Mouse (Mus musculus): ENCODE measurements around the gene Arid5b.

Gene Arid5b

DNA sequence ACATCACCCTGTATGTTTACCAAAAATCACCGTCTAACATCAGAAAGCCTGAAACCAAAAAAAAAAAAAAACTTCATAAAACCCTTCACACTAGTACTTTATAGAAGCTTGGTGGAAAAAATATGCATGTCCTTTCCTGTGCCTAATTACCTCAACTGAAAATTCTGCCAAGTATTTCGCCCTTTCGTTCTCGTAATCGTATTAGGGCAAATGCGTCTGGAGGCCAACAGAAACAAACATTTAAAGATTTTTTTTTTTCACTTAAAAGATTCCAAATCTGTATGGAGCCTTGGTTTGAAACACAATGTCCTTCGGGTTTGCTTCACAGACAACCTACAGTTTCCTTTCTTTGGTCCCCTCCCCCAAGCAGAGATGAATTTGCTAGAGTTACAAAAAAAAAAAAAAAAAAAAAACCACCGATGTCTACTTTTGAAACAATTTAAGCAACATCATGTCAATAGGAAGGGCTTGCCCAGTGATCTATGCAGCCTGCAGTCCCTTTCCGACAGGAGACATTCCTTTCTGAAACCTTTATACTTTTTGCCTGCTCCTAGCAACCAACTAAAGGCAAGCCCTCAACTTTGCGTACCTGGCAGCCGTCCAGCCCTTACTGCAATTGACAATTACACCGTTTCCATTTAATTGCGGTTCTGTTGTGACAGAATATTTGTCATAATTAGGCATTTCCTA is 86.7 kb downstream of the Arid5b start:
- DNase-seq: peak; percentile 63

DNA sequence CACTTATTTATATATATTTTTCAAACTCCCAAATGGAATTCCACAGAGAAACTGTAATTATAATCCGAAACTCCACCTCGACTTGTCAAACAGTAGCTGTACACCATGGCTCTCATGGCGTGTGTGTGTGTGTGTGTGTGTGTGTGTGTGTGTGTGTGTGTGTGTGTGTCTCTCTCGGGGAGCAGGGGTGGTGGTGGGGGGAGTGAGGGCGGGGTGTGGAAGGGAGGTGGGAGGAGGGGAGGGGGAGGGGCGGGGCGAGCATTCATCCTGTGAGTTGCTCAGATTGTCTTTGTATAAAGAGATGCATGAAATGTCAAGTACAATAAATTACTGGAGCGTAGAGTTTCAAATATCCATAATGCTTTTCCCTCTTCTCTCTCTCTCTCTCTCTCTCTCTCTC is 87.4 kb downstream of the Arid5b start:
- no peak for DNase-seq

DNA sequence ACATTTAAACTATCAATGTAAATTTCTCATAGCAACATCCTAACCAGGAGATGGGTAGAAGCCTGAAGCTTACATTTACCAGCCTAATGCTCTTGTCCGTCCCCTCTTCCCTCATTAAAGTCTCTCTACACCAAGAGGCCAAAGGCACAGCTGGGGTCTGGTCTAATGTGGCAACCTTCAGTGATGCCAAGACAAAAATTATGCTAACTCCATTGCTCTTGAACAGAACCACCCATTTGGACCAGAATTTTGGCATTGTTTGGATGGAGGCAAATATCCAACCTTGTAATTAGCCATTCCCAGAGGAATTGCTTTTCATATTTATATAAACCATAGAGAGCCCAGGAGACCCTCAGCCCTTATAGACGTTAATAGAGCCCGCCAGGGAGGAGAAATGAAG is 88.7 kb downstream of the Arid5b start:
- DNase-seq: no peak

DNA sequence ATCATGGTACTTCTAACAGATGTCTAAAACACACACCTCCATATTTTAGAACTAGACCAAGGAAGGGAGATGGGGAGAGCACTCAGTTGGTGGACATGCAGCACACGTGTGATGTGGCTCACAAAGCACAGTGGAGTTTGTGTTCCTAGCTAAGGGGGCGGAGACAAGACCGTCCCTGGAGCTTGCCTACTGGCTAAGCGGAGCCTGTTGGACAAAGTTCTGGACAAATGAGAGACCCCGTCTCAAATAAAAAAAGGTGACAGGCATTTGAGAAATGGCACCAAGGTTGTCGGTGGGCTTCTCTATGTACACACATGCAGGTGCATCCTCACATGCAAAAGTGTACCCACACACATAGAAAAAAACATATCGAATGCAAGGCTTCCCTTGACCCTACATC is 95.4 kb downstream of the Arid5b start:
- DNase-seq: no peak

DNA sequence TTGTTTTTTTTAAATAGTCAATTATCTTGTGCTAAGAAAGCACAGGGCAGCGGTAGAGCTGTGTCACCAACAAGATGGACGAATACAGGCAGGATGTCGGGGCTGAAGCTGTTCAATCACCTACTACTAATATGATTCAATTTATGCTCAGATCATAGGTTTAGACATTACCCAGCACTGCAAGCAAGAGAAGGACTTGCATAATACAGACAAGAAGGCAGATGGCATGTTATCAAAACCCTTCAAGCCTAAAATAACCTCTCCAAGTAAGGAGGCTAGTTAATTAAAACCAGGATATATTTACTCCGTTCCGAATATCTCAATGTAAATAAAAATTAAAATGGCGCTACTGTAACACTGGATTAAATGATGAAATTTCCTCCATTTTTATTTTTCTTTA is 96.3 kb downstream of the Arid5b start:
- DNase-seq: no peak

DNA sequence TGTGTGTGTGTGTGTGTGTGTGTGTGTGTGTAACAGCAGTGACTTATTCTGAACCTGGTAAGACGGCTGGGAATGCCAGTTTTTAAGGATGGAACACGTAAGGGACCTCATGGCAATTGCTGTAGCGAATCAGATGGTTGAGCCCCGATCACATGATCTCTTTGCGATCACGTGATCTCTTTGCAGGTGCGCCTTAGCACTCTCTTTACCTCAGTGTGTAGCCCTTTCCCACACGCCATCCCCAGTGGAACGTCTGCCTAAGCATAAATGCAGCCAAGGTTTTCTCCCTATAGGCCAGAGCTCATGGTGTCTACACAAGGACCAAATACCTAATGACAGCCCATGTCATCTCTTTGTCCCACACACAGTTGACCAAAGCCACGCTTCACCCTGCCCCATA is 97.4 kb downstream of the Arid5b start:
- DNase-seq: no peak

DNA sequence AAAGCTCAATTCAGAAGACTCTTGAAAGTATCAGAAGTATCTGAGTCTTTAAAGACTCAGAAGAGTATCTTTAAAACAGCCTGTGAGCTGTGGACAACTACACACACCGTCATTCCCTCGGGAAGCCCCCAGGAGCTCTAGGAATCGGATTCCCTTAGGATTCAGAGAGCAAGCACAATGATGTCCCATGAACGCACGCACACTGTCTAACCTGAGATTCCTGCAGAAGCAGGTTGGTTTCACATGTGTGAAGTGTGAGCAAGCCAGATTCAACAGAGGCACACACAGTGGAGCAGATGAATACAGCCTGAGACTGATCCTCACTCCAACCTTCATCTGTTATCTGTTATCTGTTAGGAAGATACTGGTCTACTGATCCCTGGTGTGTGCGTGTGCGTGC is 97.8 kb downstream of the Arid5b start:
- no peak for DNase-seq

DNA sequence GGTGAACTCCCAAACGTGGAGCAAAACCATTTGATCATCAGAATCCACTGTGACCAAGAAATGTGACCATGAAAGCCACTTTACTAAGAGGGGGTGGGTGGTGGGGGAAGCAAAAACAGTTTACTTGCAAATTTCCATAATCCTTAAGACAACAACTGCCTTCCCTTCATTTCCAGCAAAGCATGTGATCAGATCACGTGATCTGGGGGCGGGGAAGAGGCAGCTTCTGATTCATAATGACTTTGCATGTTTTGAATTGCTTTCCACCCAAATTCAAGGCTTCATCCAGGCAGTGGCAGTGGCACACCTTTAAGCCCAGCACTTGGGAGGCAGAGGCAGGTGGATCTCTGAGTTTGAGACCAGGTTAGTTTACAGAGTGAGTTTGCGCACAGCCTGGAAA is 98.4 kb downstream of the Arid5b start:
- DNase-seq: no peak

DNA sequence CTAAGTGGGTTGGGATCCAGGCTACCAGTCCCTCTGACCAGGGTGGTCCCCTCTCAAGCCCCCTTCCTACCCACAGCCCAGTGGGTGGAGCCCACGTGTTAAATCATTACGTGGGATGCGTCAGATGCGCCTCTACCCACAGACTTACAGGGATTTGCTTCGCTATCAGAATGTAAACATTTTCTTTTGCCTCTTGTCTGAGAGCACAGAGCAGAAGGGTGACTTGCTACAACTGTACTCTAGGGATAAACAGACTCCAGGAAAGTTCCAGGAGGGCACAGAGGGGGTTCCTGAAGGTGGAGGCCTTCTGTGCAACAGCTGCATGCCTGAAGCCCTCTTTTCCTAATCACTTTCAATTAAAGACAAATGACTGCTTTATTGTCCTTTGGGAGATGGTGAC is 98.8 kb downstream of the Arid5b start:
- no peak for DNase-seq

DNA sequence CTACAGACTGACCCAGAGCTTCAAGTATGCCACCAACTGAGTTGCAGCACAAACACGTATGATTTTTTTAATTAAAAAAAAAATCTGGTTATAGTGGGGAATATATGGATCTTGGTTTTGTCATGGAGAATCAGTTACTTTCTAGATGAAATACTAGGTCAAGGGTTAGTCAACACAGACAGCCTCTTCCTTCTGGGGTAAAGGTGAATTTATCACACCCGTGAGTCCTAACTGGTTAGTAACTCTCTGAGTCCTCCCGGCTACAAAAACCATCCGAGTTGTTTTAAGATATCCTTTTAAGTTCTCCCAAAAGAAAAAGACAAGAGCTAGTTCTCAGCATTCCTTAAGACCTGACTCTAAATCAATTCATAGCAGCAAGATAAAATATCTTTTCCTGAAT is 99.2 kb downstream of the Arid5b start:
- DNase-seq: no peak

DNA sequence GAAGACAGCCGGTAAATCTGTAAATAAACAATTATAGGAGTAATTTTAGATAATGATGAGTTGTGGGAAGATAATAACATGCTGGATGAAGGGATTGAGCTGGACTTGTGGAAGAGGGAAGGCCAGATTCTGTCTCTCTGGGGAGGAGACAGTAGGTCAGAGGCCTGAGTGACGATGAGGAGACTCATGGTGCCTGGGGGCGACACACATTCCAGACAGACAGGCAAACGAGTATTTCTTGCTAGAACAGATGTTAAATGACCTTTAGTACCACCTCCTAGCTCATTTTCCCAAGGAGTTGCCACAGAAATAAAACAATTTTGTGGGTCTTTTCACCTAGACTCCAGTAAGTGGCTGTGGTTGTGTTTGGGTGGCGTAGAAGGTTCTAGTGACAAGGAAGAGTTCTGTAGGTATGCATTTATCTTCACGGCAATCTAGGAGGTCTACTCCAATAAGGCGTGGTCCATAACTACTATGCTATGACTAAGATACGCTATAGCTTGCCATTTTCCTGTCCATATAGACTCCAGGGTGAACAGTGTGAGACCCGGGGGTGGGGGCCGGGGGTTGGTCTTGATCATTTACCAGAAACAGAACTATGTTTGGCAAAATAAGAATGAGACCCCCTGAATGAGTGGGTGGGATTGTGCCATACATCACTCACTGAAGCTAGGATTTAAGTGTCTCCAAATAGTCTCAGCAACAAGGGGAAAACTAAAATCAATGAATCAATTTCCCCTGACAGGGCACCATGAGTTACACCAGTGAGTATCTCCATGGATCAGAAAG is 100.6 kb downstream of the Arid5b start:
- no peak for DNase-seq

DNA sequence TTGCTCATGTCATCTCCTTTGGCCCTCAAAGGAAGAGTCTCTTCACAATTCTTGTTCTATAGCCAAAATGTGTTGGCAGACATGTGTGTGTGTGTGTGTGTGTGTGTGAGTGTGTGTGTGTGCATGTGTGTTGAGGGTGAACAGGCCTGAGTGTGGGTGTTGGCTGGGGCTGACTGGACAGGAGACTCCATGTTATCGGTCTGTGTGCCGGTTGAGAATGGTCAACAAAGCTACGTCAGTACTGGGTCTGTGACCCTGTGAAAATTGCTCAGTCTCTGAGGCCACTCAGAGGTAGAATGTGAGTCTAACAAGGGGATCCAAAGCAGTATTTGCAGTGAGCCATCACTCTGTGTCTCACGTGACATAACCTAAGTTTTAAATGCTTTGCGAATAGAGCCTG is 102.7 kb downstream of the Arid5b start:
- no peak for DNase-seq

DNA sequence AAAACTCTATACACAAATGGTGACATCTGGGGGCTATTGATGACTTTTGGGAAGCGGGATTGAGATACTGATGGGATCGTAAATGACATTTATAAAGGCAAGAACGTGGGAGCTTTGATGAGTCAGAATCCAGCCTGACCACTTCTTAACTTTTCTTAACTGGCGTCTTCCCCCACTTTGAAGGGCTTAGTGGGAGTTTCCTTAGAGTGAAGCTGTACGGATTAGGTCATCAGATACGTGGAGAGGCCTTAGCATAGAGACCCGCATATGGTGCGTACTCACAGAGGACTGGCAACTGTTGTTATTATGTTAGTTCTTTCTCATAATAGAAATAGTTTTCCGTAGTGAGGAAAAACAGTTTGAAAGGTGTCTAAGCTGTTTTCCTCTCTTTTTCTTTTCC is 104.9 kb downstream of the Arid5b start:
- DNase-seq: no peak

DNA sequence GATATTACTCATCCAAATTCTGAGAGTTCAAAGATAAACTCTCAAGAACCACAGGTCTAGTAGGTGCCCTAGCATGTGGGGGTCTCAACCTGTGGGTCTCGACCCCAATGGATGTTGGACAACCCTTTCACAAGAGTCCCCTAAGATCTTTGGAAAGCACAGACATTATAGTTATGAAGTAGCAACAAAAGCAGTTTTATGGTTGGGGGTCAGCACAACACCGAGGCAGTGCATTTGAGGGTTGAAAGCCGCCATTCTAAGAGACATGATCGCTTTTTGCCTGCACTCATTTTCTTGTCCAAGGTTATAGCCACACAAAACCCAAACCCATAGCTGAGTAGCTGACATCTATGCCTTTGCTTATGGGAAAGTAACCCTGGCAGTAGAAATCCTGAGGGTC is 105.6 kb downstream of the Arid5b start:
- no peak for DNase-seq

DNA sequence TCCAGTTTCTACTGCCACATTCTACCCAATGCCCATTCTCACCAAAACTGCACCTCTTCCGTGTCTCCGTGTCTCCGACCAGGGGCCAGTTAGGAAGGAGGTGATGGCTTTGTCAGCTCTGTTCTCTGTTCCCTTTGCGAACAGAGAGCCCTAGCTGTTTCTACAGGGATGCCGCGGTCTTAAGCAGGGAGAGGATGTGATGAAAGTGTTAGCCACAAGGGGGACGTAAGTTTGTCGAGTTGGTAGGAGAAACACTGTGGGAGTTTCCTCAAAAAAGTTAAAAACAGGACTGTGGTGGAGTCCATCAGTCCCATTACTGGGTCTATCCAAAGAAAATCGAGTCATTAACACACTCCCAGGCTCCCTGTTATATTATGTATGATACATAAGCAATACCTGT is 106.6 kb downstream of the Arid5b start:
- no peak for DNase-seq

DNA sequence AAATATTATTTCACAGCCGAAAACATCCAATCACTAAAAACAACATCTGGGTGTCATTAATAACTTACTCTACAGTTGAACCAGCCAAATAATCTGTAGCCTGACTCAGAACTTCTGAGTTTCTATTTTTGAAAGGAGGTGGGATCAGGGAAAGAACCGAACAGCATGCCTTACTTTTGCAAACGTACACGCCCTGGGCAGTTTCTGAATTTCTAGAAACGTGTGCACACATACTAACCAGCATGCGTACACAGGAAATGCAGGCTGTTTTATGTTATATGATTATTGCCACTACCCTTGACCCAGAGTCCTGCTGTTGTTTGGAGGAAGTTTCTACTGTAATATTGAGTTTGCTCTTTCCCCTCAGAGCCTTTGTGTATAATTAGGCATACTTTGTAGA is 109.9 kb downstream of the Arid5b start:
- no peak for DNase-seq

DNA sequence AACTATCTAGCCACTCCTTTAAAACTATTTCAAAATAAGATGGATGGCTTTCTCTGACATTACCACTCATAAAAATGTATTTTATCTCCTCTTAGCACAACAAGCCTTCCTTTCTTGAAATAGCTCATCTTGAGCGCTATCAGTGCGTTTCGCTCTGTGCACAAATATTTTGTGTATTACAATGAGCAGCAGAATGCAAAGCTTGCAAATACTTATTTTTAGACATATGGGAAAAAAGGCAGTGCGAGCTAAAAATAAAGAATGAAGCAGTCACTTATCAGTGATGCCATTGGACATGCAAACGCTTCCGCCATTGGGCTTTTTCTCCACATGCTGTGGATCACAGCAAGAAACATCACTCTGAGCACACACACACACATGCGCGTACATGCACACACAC is 110.4 kb downstream of the Arid5b start:
- no peak for DNase-seq

DNA sequence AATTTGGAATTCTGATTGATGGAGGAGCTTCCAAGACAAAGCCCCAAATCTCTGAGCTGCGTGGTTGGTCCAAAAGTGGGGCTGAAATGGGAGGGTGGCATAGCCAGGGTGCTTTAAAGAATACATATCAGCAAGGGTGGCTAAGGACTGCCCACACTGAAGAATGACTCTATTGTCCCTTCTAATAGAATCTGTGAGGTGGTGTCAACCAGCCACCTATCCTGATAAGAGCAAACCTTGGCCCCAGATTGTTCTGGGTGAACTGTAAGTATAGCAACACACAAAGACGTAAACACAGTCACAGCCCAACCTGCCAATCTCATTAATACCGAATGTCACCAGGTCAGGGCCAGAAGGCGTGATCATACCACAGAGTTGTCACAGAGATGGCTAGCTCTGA is 111.4 kb downstream of the Arid5b start:
- DNase-seq: no peak

DNA sequence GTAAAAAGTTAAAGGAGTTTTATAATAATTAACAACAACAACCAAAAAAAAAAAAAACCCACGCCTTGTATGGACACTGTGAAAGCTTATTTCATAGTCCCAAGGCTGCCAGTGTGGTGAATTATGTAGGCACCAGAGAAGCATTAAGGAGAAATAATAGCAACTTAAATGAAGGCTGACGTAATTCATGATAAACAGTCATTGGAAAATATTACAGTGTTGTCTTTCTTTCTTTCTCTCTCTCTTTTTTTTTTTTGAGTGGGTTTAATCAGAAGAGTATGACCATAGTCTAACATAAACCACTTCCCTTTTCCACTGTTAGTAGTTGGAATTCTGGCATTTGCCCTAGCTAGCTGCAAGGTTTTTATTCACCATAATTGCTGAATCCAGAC is 111.8 kb downstream of the Arid5b start:
- DNase-seq: no peak

DNA sequence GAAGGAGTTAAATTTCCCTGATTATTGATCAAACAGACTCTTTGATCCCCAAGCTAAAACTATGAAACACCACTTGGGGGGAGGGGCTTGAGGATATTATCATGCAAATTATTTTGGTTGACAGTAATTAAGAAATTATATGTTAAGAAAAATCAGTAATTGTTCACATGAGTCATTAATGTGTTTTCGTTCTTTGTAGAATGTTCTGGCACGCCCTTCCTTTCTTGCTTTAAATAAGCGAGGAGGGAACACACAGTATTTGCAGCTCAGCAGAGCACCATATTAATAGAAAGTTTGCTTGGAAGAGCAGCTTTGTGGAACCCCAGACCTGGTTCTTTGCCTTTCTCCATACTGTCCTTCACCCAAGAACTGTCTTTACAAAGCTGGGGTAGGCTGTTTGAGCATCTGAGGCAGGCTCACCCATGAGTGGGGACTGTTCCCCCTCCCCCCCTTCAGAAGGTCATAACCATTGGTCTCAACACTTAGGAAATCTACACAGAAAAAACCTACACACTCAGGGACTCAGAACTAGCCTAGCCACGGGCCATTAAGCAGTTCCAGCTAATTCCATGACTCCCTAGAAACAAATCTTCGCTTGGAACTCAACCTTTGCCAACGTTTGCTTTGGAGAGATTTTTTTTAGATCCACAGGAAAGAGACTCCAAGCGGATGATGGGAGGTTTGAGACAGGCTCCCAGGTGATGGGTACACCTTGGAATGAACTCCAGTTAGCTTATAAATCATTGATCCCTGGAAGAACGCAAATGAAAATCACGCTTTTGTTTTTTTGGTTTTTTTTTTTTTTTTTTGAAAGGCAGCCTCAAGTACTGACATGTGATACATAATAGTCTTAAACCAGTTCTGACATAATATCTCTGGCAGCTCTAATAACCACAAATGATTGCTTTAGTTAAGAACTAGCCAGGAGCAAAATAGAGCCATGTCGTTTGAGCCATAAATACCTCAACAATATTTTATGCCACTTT is 112.5 kb downstream of the Arid5b start:
- DNase-seq: no peak

DNA sequence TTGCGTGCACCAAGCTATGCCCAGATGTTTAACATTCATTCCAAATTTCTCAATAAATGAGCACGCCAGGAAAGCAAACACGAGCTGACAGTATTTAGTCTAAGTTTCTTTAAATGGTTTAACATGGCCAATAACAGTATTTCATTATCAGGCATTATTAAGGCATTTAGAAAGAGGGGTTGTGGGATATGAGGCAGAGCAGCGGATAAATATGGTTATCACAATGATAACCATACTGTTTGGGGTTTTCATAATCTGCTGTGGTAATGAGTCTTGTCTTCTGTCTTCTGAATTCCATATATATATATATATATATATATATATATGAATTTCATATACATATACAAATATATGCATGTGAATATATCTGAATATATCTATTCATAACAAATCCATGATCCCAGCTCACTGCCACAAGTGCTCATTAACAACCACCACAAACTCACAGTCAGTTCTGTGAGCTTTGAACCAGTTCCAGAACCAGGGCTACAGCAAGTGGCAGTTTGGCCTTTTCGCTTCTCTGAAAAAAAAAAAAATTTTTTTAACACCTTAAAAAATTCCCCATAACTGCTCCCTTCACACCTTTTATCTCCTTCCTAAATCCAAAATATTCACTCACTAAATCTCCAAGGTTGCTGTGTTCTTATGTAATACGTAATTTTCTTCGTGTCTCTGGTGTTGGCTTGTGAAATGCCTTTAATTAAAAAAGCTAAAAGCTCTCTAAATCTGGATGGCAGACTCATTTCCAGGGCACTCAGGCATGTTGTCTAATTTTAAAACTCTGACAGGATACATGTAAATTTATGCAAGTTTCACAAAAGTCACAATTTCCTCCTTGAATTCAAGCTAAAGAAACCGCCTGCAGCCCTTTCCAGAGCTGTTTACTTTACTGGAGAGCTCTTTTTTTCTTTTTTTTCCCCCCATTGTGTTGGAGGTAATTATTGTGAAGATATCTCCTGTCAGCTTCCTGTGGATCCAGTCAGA is 113.5 kb downstream of the Arid5b start:
- no peak for DNase-seq

DNA sequence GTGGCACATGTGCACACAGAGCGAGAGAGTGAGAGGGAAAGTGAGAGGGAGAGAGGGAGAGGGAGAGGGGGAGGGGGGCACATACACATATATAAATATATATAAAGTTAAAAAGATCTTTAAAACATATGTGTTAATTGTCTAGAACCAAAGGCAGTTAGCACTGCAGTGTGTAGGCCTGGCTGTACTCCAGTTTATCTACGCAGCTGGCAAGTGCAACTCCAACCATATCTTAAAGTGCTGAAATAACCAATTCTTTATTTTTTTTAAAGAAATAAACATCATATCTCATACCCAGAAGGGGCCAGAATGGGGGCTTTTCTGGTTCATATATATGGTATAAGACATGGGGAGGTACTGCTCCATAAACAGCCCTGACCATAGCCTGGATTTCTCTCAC is 114.4 kb downstream of the Arid5b start:
- DNase-seq: no peak

All from cerebellum, adult 11-12 months (tissue).